Comparison of ENCODE assay signal across 9 mouse cellular contexts in the genomic region with DNA sequence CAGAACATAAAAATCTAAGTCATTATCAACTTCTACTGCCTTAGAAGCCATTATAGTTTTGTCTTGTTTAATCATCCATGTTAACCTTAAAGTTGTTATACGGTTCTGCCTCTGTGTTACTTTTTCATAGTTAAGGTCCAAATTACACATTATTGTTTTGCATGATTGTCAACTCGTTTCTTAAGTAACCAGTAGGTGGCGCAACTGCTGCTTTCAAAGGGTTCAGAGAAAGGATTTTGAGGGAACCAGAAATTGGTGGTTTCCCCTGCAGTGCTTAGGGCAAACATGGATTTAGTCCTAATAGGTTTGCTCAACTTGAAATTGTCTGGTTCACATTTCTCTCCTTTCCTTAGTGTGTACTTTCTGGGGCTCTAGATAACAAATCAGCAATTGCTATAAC.
DNase-seq lines count a peak whose midpoint lies in the region; ATAC-seq and TF ChIP-seq lines count a peak whose summit lies in the region.
"Had no signal": no experiment of that assay in that cellular context is flagged by ENCODE, and none has a peak within 500 bp of the region (broad histone marks: within the 10 kb centered on the region; RNA-seq: fewer than 3 reads in every experiment).

No protein-coding gene starts in this region.

- no peak for ATAC-seq in embryonic facial prominence, embryonic 14.5 days (ENCODE audit: low read depth)

- no peaks in the 10 kb centered on the region for H3K36me3 ChIP-seq in E14TG2a.4 (ENCODE audit: insufficient read depth, low read length)
- H3K36me3 ChIP-seq in embryonic facial prominence, embryonic 14.5 days (ENCODE audit: control insufficient read depth, insufficient read depth, low read length) = no peaks in the 10 kb centered on the region
- H3K36me3 ChIP-seq: limb, embryonic 15.5 days had no signal

- no peak overlapping the region for H3K27ac ChIP-seq in embryonic facial prominence, embryonic 14.5 days (replicated peaks; ENCODE audit: low read depth, low read length)
- H3K27ac ChIP-seq: heart, embryonic 13.5 days; limb, embryonic 15.5 days had no signal

- H3K27me3 ChIP-seq in E14TG2a.4 (ENCODE audit: insufficient read depth, low read length) = no peaks in the 10 kb centered on the region
- peaks cover 3% of the 10 kb centered on the region; the same call in 1 of the 2 replicates for H3K27me3 ChIP-seq in embryonic facial prominence, embryonic 14.5 days (replicated peaks; ENCODE audit: control insufficient read depth, insufficient read depth, low read length)
- H3K27me3 ChIP-seq: heart, embryonic 13.5 days; limb, embryonic 15.5 days had no signal

- 27% methylated on average over 3 of the region's 3 CpGs for WGBS in embryonic facial prominence, embryonic 14.5 days

- TF ChIP-seq CTCF in E14TG2a.4 (conservative IDR thresholded peaks at IDR 0.05; ENCODE audit: low read length) = peak; percentile 27

- no peak overlapping the region for H3K9ac ChIP-seq in embryonic facial prominence, embryonic 14.5 days (ENCODE audit: low read depth, low read length)
- H3K9ac ChIP-seq: heart, embryonic 13.5 days; limb, embryonic 15.5 days had no signal

- H3K4me2 ChIP-seq in embryonic facial prominence, embryonic 14.5 days (ENCODE audit: low read depth, low read length) = no peak overlapping the region
- H3K4me2 ChIP-seq: heart, embryonic 13.5 days; limb, embryonic 15.5 days had no signal

- no peak overlapping the region for H3K4me3 ChIP-seq in E14TG2a.4 (replicated peaks; ENCODE audit: low read length)
- H3K4me3 ChIP-seq in embryonic facial prominence, embryonic 14.5 days (ENCODE audit: low read depth, low read length) = no peak overlapping the region
- H3K4me3 ChIP-seq: heart, embryonic 13.5 days; limb, embryonic 15.5 days had no signal

- peak; percentile 12 for DNase-seq in kidney, postnatal 10 days
- DNase-seq in kidney, adult 18-20 months = no peak
- DNase-seq in 416B (ENCODE audit: low read depth) = peak; percentile 28
- DNase-seq in embryonic facial prominence, embryonic 14.5 days (ENCODE audit: low spot score) = peak; percentile 32
- no peak for DNase-seq in urinary bladder, postnatal 4 days (ENCODE audit: low spot score in 2 of 2)
- DNase-seq in urinary bladder, postnatal 25 days (ENCODE audit: low spot score) = no peak

- H3K4me1 ChIP-seq in E14TG2a.4 (replicated peaks; ENCODE audit: low read depth, low read length) = no peaks in the 10 kb centered on the region
- H3K4me1 ChIP-seq in embryonic facial prominence, embryonic 14.5 days (ENCODE audit: control insufficient read depth, insufficient read depth, low read length) = no peaks in the 10 kb centered on the region
- H3K4me1 ChIP-seq: heart, embryonic 13.5 days; limb, embryonic 15.5 days had no signal

- H3K9me3 ChIP-seq in E14TG2a.4 (ENCODE audit: low read length) = no peaks in the 10 kb centered on the region
- H3K9me3 ChIP-seq in embryonic facial prominence, embryonic 14.5 days (ENCODE audit: control insufficient read depth, low read length) = no peaks in the 10 kb centered on the region
- H3K9me3 ChIP-seq: heart, embryonic 13.5 days; limb, embryonic 15.5 days had no signal

Comparison
In these comparisons a context has a peak if more than half of its experiments do, and no peak if none do; other contexts are left out.
1. DNase-seq: peak in kidney, postnatal 10 days (single experiment), 416B (single experiment) and embryonic facial prominence, embryonic 14.5 days (single experiment); none in kidney, adult 18-20 months (single experiment), urinary bladder, postnatal 4 days (0 of 2) and urinary bladder, postnatal 25 days (single experiment).